Mouse (Mus musculus): ENCODE measurements around the gene S100a13. TPM values are rescaled to one million over a fixed set of nuclear protein-coding genes. Genes with fewer than 3 reads are reported as not detected.

Gene S100a13
- polyA plus RNA-seq, 1 experiment = 120 TPM

GRCm38 (mm10) chr3:90475831-90476611 is 38.2 kb upstream of the S100a13 start, which contains the start of gene Ilf2:
Gene Ilf2, plus strand, starts transcription at chr3:90476126.
- TF ChIP-seq CTCF (IDR thresholded peaks at IDR 0.05; ENCODE audit: low read depth, low read length) (0 out of 2 replicates have a peak, but pooled peaks have one; percentile 20), POLR2A (IDR thresholded peaks at IDR 0.05; ENCODE audit: borderline replicate concordance, low read depth, low read length) (0 out of 2 replicates have a peak, but pooled peaks have one; percentile 51)
- peak within 1 kb of the TSS; percentile 80 for H3K4me3 ChIP-seq (ENCODE audit: insufficient read depth, low read length)
- H3K27ac ChIP-seq (ENCODE audit: insufficient read depth, low read depth, low read length) = peak within 1 kb of the TSS; percentile 38
- peaks cover 9% of the 10 kb centered on the region for H3K4me1 ChIP-seq (ENCODE audit: control insufficient read depth, insufficient read depth, low read length)

GRCm38 (mm10) chr3:90486998-90487397 is 27.2 kb upstream of the S100a13 start:
- TF ChIP-seq CTCF (IDR thresholded peaks at IDR 0.05; ENCODE audit: low read depth, low read length) = no peak
- TF ChIP-seq POLR2A (IDR thresholded peaks at IDR 0.05; ENCODE audit: borderline replicate concordance, low read depth, low read length) = no peak
- Histone ChIP-seq H3K4me3 (ENCODE audit: insufficient read depth, low read length) (no peak overlapping the region), H3K27ac (ENCODE audit: insufficient read depth, low read depth, low read length) (no peak overlapping the region), H3K4me1 (ENCODE audit: control insufficient read depth, insufficient read depth, low read length) (0 out of 2 replicates have a peak, but pooled peaks cover 4% of the 10 kb centered on the region)

GRCm38 (mm10) chr3:90488576-90488975 is 25.7 kb upstream of the S100a13 start:
- no peak overlapping the region for H3K27ac ChIP-seq (ENCODE audit: insufficient read depth, low read depth, low read length)
- H3K4me3 ChIP-seq (ENCODE audit: insufficient read depth, low read length) = no peak overlapping the region
- no peak for TF ChIP-seq CTCF (IDR thresholded peaks at IDR 0.05; ENCODE audit: low read depth, low read length)
- TF ChIP-seq POLR2A (IDR thresholded peaks at IDR 0.05; ENCODE audit: borderline replicate concordance, low read depth, low read length) = no peak
- H3K4me1 ChIP-seq (ENCODE audit: control insufficient read depth, insufficient read depth, low read length) = 0 out of 2 replicates have a peak, but pooled peaks cover 4% of the 10 kb centered on the region

- TF ChIP-seq CTCF (IDR thresholded peaks at IDR 0.05; ENCODE audit: low read depth, low read length) (no peak), POLR2A (IDR thresholded peaks at IDR 0.05; ENCODE audit: borderline replicate concordance, low read depth, low read length) (no peak)
- peak within 1 kb of the TSS; percentile 83 for H3K27ac ChIP-seq (ENCODE audit: insufficient read depth, low read depth, low read length)
- peak within 1 kb of the TSS; percentile 98 for H3K4me3 ChIP-seq (ENCODE audit: insufficient read depth, low read length)
Observed at GRCm38 (mm10) chr3:90490696-90491256, 23.5 kb upstream of the S100a13 start, which contains the start of gene Snapin. Gene Snapin, minus strand, starts transcription at chr3:90491033.

GRCm38 (mm10) chr3:90491350-90491749 is 22.9 kb upstream of the S100a13 start:
- no peak for TF ChIP-seq CTCF (IDR thresholded peaks at IDR 0.05; ENCODE audit: low read depth, low read length)
- TF ChIP-seq POLR2A (IDR thresholded peaks at IDR 0.05; ENCODE audit: borderline replicate concordance, low read depth, low read length) = no peak
- no peak overlapping the region for H3K4me3 ChIP-seq (ENCODE audit: insufficient read depth, low read length)
- H3K4me1 ChIP-seq (ENCODE audit: control insufficient read depth, insufficient read depth, low read length) = 0 out of 2 replicates have a peak, but pooled peaks cover 4% of the 10 kb centered on the region
- H3K27ac ChIP-seq (ENCODE audit: insufficient read depth, low read depth, low read length) = no peak overlapping the region

More at GRCm38 (mm10) chr3:90490696-90491256, 23.5 kb upstream of the S100a13 start, which contains the start of gene Snapin:
- 0 out of 2 replicates have a peak, but pooled peaks cover 4% of the 10 kb centered on the region for H3K4me1 ChIP-seq (ENCODE audit: control insufficient read depth, insufficient read depth, low read length)

- H3K27ac ChIP-seq (ENCODE audit: insufficient read depth, low read depth, low read length) = no peak overlapping the region
- H3K4me1 ChIP-seq (ENCODE audit: control insufficient read depth, insufficient read depth, low read length) = 0 out of 2 replicates have a peak, but pooled peaks cover 4% of the 10 kb centered on the region
- no peak overlapping the region for H3K4me3 ChIP-seq (ENCODE audit: insufficient read depth, low read length)
- TF ChIP-seq POLR2A (IDR thresholded peaks at IDR 0.05; ENCODE audit: borderline replicate concordance, low read depth, low read length) (no peak), CTCF (IDR thresholded peaks at IDR 0.05; ENCODE audit: low read depth, low read length) (no peak)
Observed at GRCm38 (mm10) chr3:90493831-90494540, 20.2 kb upstream of the S100a13 start.

- no peak overlapping the region for H3K27ac ChIP-seq (ENCODE audit: insufficient read depth, low read depth, low read length)
- TF ChIP-seq CTCF (IDR thresholded peaks at IDR 0.05; ENCODE audit: low read depth, low read length) (no peak), POLR2A (IDR thresholded peaks at IDR 0.05; ENCODE audit: borderline replicate concordance, low read depth, low read length) (no peak)
- H3K4me3 ChIP-seq (ENCODE audit: insufficient read depth, low read length) = no peak overlapping the region
- no peaks in the 10 kb centered on the region for H3K4me1 ChIP-seq (ENCODE audit: control insufficient read depth, insufficient read depth, low read length)
Observed at GRCm38 (mm10) chr3:90495850-90496525, 18.2 kb upstream of the S100a13 start.

GRCm38 (mm10) chr3:90497597-90497996 is 16.6 kb upstream of the S100a13 start:
- Histone ChIP-seq H3K4me1 (ENCODE audit: control insufficient read depth, insufficient read depth, low read length) (no peaks in the 10 kb centered on the region), H3K27ac (ENCODE audit: insufficient read depth, low read depth, low read length) (no peak overlapping the region), H3K4me3 (ENCODE audit: insufficient read depth, low read length) (no peak overlapping the region)
- TF ChIP-seq CTCF (IDR thresholded peaks at IDR 0.05; ENCODE audit: low read depth, low read length) = no peak
- TF ChIP-seq POLR2A (IDR thresholded peaks at IDR 0.05; ENCODE audit: borderline replicate concordance, low read depth, low read length) = no peak

GRCm38 (mm10) chr3:90503444-90503843 is 10.8 kb upstream of the S100a13 start:
- Histone ChIP-seq H3K27ac (ENCODE audit: insufficient read depth, low read depth, low read length) (no peak overlapping the region), H3K4me1 (ENCODE audit: control insufficient read depth, insufficient read depth, low read length) (peaks cover 7% of the 10 kb centered on the region), H3K4me3 (ENCODE audit: insufficient read depth, low read length) (no peak overlapping the region)
- TF ChIP-seq POLR2A (IDR thresholded peaks at IDR 0.05; ENCODE audit: borderline replicate concordance, low read depth, low read length) (no peak), CTCF (IDR thresholded peaks at IDR 0.05; ENCODE audit: low read depth, low read length) (no peak)
